Mouse (Mus musculus) spleen, adult 2 months (tissue): Measurements from ENCODE around the gene Pla2g4b.

Experiments
- CTCF ChIP-seq: fragments of 200-500 bp; IDR thresholded peaks from 2 replicates; pipeline ENCODE4 v1.5.1; 2011; ENCODE audit warnings: mild to moderate bottlenecking, inconsistent platforms; ENCODE audit not compliant: insufficient read depth, insufficient read length, insufficient replicate concordance; ENCODE audit errors: extremely low read depth
- POLR2A ChIP-seq: fragments of 200-500 bp; IDR thresholded peaks from 2 replicates; pipeline ENCODE4 v1.6.1; 2011; ENCODE audit warnings: low read depth, low read length, inconsistent platforms

GRCm38 (mm10) chr2:120024337-120024736 is 8.9 kb upstream of the Pla2g4b start:
- TF ChIP-seq CTCF (no peak), POLR2A (no peak)
